8 mouse cellular contexts compared by ENCODE assay signal in the genomic region with DNA sequence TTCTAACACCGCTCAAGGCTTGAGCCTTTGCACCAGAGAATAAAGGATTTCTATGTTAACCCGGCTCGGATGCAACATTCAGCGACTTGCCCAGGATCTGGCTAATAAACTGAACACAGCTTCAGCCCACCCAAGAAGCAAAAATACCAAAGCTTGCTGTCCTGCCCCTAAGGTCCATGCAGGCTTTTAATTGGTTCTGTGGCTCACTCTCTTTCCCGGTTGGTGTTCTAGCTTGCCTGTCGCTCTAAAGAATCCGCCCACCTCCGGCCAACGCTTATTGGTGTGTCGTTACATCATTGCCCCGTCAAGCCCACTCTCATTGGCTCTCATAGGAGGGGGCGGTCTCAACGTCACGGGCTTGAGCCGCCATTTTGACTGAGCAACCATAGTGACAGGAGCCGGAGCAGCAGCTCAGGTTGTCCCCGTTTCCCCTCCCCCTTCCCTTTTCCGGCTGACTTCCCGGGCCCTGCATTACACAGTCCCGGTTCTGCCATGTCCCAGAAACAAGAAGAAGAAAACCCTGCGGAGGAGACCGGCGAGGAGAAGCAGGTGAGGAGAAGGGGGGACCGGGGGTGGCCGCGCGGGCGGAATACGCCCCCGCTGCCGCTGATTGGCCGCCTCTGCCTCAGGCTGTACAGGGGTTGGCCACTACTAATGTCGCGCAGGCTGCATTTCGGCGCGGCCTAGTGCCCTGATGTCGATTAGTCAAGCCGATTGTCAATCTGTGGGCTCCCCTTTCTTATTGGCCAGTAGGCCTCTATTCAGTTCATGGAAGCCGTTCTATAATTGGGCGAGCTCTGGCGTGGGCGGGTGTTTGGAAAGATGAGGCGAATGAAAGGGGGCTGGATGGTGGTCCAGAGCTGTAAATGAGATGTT. TPM values are rescaled to one million over a fixed set of nuclear protein-coding genes. Genes with fewer than 3 reads are reported as not detected.
DNase-seq lines count a peak whose midpoint lies in the region; ATAC-seq lines count a peak whose summit lies in the region.

A gene (plus strand): TSS at position 366 of the 876 bp plus-strand sequence.

- no peak within 1 kb of the TSS for H3K27ac ChIP-seq in hindbrain, embryonic 11.5 days (ENCODE audit: low read depth, low read length)

- H3K9me3 ChIP-seq in hindbrain, embryonic 11.5 days (ENCODE audit: control insufficient read depth, low read length): no peaks in the 10 kb centered on the region

- peak; percentile 99 for ATAC-seq in hindbrain, embryonic 11.5 days (ENCODE audit: low FRiP score)

- peaks cover 4% of the 10 kb centered on the region; the same call in 1 of the 2 replicates for H3K4me1 ChIP-seq in hindbrain, embryonic 11.5 days (replicated peaks; ENCODE audit: control insufficient read depth, insufficient read depth, low read length)

- peak; percentile 99 for DNase-seq in Muller cell, postnatal 12 days (ENCODE audit: inconsistent ontology term)
- DNase-seq in cerebellum, adult 9-11 months: peak; percentile 99
- DNase-seq in frontal cortex, adult 2 months (ENCODE audit: extremely low spot score in 1 of 2, low spot score in 1 of 2): peak; percentile 99 to 100
- peak; percentile 96 for DNase-seq in hindbrain, embryonic 11.5 days (ENCODE audit: low spot score)
- peak; percentile 96 to 97 for DNase-seq in layer of hippocampus, postnatal 10 days (ENCODE audit: low spot score in 2 of 2)
- peak; percentile 99 for DNase-seq in lung, postnatal 10 days
- DNase-seq in ovary, postnatal 36 days (ENCODE audit: low spot score): peak; percentile 94
- peak; percentile 97 for DNase-seq in thymus, postnatal 25 days

- H3K27me3 ChIP-seq in hindbrain, embryonic 11.5 days (ENCODE audit: control insufficient read depth, insufficient read depth, low read length): no peaks in the 10 kb centered on the region

- WGBS in hindbrain, embryonic 11.5 days: under 1% methylated on average over 44 of the region's 44 CpGs

- peak within 1 kb of the TSS; percentile 65 for H3K4me2 ChIP-seq in hindbrain, embryonic 11.5 days (replicated peaks; ENCODE audit: low read depth, low read length)

- peak within 1 kb of the TSS; percentile 74 for H3K9ac ChIP-seq in hindbrain, embryonic 11.5 days (ENCODE audit: low read depth, low read length)

- no peaks in the 10 kb centered on the region for H3K36me3 ChIP-seq in hindbrain, embryonic 11.5 days (ENCODE audit: control insufficient read depth, insufficient read depth, low read length)

- peak within 1 kb of the TSS; percentile 63 for H3K4me3 ChIP-seq in hindbrain, embryonic 11.5 days (ENCODE audit: low read depth, low read length)

RNA-seq across cellular contexts. Expression of the gene that starts here (rescaled TPM):
- polyA plus RNA-seq in frontal cortex, adult 2 months (2012; rRNA removed): 154 and 164 TPM in 2 replicates
- polyA plus RNA-seq in hindbrain, embryonic 11.5 days (2014; fragmentation: Nextera tagmentation; extraction: Ambion mirVana): 83.4 and 87.4 TPM in 2 replicates
- 100 to 1,000 TPM; 220 to 228 TPM for total RNA-seq in layer of hippocampus, postnatal 10 days (2021)
